Mouse (Mus musculus) T-helper 1 cell (primary cell): ENCODE results near the gene Pou3f3.

Experiments
- in situ Hi-C: fragments of 300-600 bp; cut with MboI, MseI; formaldehyde crosslinking; loops from one replicate; pipeline ENCODE4 v1.15.1; 2025; ENCODE audit warnings: high pct_unique_total_duplicates

Pou3f3 gene

DNA sequence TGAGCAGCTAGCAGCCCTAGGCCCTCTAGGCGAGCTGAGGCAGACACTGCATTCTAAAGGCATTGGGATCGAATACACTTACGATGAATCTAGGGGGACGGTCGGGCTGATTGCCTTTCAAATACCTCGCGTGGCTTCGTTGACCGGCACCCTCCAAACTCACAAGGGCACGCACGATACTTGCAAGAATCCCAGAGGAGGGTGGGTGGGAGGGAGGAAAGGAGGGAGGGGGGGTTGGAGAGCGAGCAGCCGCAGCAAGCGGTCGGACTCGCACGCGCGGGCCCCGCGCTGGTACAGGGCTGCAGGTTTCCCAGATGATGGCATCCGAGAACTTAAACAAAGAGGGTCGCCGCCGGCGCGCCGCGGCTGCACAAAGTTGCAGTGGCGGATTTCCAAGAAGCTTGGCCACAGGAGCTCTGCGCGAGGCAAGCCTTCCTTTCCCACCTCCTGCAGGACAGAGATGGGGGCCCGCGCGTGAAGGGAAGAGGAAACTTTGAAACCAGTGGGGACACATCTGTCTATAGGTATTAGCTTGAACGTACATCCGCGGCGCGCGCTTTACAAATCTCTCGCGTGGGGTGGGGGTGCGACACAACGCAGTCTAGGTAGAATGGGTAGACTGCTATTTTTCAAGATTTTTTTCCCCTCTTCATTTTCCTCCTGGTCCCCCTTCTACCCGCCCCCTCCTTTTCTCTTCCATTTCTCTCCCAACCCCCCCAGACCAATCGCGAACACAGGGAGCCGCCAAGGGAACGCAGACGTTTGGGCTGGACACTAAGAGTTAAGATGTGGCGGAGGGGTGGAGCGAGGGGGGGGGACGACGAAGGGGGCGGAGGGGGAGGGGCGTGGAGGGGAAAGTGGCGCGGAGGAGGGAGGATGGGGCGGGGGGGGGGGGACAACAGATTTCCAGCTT, 647 bp upstream of the Pou3f3 start:
- in situ Hi-C loops = no loop called here

DNA sequence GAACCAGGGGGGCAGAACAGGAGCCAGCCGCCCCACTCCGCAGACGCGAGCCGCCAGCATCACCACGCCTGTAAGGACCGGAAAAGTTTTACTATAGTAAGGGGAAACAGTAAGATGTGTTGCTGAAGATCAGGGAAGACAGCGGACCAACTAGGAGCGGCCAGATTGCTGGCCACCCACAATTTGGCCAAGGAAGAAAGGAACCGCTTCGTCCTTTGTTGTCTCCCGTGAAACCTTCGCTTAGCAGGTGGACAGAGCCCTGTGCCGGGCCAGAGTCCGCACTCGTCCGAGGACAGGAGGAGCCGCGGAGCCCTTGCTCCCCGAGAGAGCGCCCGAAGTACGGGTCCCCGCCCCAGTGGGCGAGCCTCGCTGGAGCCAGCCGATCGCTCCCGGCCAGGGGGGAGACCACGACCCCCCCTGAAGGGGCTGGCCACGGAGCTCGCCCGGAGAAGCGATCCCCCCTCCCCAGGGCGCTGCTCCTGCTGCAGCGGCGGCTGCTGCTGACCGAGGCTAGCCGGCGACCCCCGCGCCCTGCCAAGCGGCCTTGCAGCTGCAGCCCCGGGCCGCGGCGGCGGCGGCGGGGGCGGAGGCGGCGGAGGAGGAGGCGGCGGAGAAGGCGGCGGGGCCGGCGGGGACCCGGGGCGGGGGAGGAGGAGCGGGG, 933 bp downstream of the Pou3f3 start:
- in situ Hi-C loops = no loop called here

- in situ Hi-C loops = no loop called here
These were observed 1.8 kb downstream of the Pou3f3 start for GRCm38 (mm10) chr1:42697321-42697755.

DNA sequence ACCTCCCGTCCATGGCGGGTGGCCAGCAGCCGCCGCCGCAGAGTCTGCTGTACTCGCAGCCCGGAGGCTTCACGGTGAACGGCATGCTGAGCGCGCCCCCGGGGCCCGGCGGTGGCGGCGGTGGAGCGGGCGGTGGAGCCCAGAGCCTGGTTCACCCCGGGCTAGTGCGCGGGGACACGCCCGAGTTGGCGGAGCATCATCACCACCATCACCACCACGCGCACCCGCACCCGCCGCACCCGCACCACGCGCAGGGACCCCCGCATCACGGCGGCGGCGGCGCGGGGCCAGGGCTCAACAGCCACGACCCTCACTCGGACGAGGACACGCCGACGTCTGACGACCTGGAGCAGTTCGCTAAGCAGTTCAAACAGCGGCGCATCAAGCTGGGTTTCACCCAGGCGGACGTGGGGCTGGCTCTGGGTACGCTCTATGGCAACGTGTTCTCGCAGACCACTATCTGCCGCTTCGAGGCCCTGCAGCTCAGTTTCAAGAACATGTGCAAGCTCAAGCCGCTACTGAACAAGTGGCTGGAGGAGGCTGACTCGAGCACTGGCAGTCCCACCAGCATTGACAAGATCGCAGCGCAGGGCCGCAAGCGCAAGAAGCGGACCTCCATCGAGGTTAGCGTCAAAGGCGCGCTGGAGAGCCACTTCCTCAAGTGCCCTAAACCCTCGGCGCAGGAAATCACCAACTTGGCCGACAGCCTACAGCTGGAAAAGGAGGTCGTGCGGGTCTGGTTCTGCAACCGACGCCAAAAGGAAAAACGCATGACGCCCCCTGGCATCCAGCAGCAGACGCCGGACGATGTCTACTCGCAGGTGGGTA, 2.4 kb downstream of the Pou3f3 start:
- in situ Hi-C loops = no loop called here

DNA sequence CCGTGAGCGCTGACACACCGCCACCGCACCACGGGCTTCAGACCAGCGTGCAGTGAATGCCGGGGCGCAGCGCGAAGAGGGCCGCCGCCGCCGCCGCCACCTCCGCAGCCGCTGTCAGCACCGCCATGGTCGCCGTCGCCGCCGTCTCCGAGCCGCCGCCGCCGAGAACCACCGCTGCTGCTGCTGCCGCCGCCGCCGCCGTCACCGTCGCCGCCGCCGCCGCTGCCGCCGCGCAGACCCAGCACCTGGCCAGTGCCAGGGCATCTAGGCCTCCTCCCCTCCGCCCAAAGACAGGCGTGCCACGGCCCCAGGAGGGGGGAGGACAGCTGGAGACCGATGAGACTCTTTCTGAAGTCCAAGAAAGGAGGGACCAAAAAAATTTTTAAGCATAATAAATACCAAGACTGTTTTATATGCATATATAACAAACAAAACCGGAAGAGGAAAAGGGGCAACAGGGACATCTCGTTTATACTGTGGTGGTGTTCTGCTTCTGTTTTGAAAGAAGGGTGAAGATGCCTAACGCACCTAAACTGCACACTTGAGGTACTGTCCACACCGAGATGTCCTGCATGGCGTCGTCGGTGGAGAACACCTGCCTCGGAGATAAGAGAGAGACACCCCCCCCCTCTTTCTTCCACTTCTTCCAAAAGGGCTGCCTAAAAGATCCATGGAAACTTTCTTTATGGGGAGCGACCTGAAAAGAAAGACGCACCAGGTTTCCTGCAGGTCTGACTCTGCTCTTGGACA, 3.2 kb downstream of the Pou3f3 start:
- in situ Hi-C loops = no loop called here

- in situ Hi-C loops = no loop called here
These were observed 3.9 kb downstream of the Pou3f3 start for GRCm38 (mm10) chr1:42699471-42699871.

- in situ Hi-C loops = no loop called here
These were observed 4.6 kb downstream of the Pou3f3 start for GRCm38 (mm10) chr1:42700171-42700570.

- in situ Hi-C loops = no loop called here
These were observed 5.2 kb downstream of the Pou3f3 start for GRCm38 (mm10) chr1:42700815-42701214.

- in situ Hi-C loops = no loop called here
These were observed 6.5 kb downstream of the Pou3f3 start for GRCm38 (mm10) chr1:42701833-42702611.

- in situ Hi-C loops = no loop called here
These were observed 7.4 kb downstream of the Pou3f3 start for GRCm38 (mm10) chr1:42702984-42703383.

DNA sequence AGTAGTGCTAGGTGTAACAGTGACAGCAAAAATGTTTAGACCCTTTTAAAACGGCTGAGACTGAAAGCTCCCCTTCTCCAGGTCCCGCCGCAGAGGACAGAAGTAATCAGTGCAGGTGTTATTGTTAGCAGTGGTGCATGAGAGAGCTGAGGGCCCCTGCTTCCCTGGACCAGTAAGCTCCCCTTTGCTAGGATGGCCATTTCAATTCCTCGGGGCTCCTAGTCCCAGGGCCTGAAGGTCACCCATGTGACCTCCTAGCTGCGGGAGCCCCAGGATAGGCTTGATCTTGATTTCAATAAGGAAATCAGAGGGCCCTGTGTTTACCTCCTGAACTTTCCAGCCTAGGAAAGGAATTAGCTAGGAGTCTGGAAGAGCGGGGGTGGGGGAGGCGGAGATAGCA, 7.9 kb downstream of the Pou3f3 start:
- in situ Hi-C loops = no loop called here

DNA sequence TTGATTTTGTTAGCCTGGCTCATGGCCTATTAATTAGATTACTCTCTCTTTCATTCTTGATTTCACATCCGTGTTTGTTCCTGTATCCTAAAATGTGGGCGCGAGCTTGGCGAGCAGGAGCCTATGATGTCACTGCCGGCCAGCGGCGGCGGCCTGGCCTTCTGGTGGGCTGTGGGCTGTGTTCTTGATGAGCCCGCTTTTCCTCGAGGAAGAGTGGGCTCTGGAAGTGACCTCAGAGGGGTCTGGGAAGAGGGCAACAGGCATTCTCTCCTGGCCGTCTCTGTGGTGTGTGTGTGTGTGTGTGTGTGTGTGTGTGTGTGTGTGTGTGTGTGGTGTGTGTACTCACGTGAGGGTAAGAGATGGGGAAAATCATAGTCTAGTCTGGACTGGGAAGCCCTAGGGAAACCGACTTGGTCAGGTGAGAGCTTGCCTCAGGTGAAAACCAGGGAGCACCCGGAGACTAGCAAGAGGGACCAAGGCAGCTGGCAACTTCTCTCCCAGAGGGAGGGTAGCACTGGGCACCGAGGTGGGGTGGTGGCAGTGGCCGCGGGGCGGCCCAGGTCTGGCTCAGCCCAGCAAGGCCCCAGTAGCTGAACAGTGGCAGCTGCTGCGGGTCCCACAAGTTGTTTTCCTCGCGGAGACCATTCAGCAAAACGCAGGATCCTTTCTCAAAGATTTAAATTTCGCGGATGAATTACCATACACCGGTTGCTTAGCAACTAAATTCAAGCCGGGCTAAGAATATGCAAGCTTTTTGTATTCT, 8.5 kb downstream of the Pou3f3 start:
- in situ Hi-C loops = no loop called here

DNA sequence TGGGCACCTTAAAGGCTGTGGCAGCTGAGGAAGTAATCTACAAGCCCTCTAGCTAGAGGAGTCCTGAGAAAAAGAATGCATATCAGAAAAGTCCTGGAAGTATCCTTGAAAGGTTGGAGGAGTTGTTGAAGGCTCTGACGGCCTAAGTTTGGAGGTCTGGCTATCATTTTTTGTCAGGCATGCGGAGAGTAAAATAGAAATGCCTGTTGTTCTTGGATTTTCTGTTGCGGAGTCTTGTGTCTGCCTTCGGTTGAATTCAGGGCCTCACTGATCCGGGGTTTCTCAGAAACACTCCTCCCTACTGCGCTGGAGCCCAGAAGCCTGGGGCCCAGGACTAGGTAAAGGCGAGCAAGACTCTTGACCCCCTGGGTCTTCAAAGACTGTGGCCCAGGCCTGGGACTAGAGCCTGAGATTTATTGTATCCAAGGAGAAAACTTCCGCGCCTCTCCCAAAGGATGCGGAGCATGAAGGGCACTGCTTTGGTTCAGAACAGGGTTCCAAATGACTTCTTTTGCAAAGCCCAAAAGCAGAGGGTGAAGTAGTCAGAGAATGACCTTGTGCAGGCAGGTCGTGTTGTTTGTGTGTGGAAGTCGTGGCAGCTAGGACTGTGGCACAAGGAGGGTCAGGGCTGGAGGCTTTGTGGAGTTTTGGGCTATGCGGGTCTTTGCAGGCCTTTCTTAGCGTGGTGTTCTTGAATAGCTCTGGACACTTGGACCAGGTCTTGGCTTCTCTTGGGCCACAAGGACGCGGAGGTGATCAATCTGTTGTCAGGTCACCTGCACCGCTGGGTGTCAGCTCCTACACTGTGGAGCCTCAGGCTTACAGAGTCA, 9.6 kb downstream of the Pou3f3 start:
- in situ Hi-C loops = no loop called here

GRCm38 (mm10) chr1:42705811-42706160, 10.2 kb downstream of the Pou3f3 start:
- in situ Hi-C loops = no loop called here

GRCm38 (mm10) chr1:42707196-42707595, 11.6 kb downstream of the Pou3f3 start:
- in situ Hi-C loops = no loop called here

- in situ Hi-C loops = no loop called here
These were observed 12.1 kb downstream of the Pou3f3 start for GRCm38 (mm10) chr1:42707611-42708130.

- in situ Hi-C loops = no loop called here
These were observed 13.5 kb downstream of the Pou3f3 start for GRCm38 (mm10) chr1:42709024-42709423.

DNA sequence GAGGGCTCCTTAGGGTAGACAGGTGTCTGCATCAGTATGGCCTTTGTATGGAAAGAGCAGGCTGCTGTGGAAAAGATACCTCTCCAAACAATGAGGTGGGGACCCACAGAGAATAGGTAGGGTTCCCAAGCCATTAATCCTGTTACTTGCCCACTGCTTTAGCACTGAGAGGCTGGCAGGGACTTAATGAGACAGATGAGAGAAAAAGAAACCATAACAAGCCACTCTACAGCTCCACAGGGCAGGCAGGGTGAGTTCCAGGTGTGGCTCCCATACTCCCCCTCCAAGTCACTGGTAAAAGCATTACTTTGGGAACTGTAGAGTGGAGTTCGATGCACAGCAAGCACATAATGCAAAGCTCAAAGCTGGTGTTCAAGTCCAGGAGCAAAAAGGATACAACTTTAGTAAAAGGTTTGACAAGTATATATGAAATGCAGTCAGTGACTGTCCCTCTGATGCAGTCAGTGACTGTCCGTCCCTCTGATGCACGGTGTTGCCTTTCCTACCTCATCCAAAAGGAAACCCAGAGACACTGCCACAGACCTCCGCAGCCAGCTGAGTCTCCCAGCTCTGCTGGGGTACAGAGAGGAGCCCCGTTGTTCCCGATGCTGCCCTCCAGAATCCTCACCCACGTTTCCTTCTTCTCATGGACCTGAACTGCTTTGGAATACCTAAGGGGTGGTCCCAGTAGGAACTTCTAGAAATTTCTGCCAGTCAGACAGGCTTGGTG, 14.0 kb downstream of the Pou3f3 start:
- in situ Hi-C loops = no loop called here
